Mouse (Mus musculus): ENCODE results near the gene Zfp790. TPM values are rescaled to one million over a fixed set of nuclear protein-coding genes. Genes with fewer than 3 reads are reported as not detected.
"Not testable (repeated sequence)": the region's sequence is repeated elsewhere in the genome, so short reads cannot be mapped to it uniquely, and the experiment has no call there.

The Zfp790 gene
- total and polyA plus RNA-seq, 2 experiments = 1.4 to 7.2 TPM

- TF ChIP-seq POLR2A (IDR thresholded peaks at IDR 0.05; ENCODE audit: extremely low read depth, insufficient read depth, low read length) (no peak), CTCF (IDR thresholded peaks at IDR 0.05; ENCODE audit: low read depth, low read length) (no peak)
- H3K4me1 ChIP-seq (ENCODE audit: control insufficient read depth, insufficient read depth, low read length) = peaks cover 3% of the 10 kb centered on the region; the same call in 1 of the 2 replicates
- no peak for DNase-seq (ENCODE audit: extremely low read depth, low read depth, low spot score)
- WGBS = 57% methylated on average over 9 of the region's 9 CpGs
- H3K36me3 ChIP-seq (ENCODE audit: control insufficient read depth, insufficient read depth, low read length) = no peaks in the 10 kb centered on the region
- H3K27me3 ChIP-seq (ENCODE audit: control insufficient read depth, insufficient read depth, low read length) = no peaks in the 10 kb centered on the region
- H3K79me2 ChIP-seq (ENCODE audit: control insufficient read depth, insufficient read depth, low read length) = no peaks in the 10 kb centered on the region
- no peak overlapping the region for H3K9ac ChIP-seq (ENCODE audit: low read depth, low read length)
- H3K27ac ChIP-seq (replicated peaks; ENCODE audit: insufficient read depth, low read depth, low read length) = no peak overlapping the region
- H3K4me3 ChIP-seq (ENCODE audit: insufficient read depth, low read depth, low read length) = peak overlapping the region; percentile 66; the same call in 1 of the 2 replicates
These were observed 36.9 kb downstream of the Zfp790 start for GRCm38 (mm10) chr7:29852831-29853218.

- peak within 1 kb of the TSS; percentile 48 for H3K9ac ChIP-seq (ENCODE audit: low read depth, low read length)
- TF ChIP-seq POLR2A (IDR thresholded peaks at IDR 0.05; ENCODE audit: extremely low read depth, insufficient read depth, low read length) (no peak), CTCF (IDR thresholded peaks at IDR 0.05; ENCODE audit: low read depth, low read length) (no peak)
- H3K27ac ChIP-seq (replicated peaks; ENCODE audit: insufficient read depth, low read depth, low read length) = no peak within 1 kb of the TSS
- no peaks in the 10 kb centered on the region for H3K27me3 ChIP-seq (ENCODE audit: control insufficient read depth, insufficient read depth, low read length)
- DNase-seq (ENCODE audit: extremely low read depth, low read depth, low spot score) = peak; percentile 82
- no peaks in the 10 kb centered on the region for H3K36me3 ChIP-seq (ENCODE audit: control insufficient read depth, insufficient read depth, low read length)
- H3K4me3 ChIP-seq (ENCODE audit: insufficient read depth, low read depth, low read length) = peak within 1 kb of the TSS; percentile 66
- H3K4me1 ChIP-seq (ENCODE audit: control insufficient read depth, insufficient read depth, low read length) = peaks cover 3% of the 10 kb centered on the region; the same call in 1 of the 2 replicates
- H3K79me2 ChIP-seq (ENCODE audit: control insufficient read depth, insufficient read depth, low read length) = no peaks in the 10 kb centered on the region
- WGBS = 2% methylated on average over 21 of the region's 21 CpGs
These were observed 37.4 kb downstream of the Zfp790 start, which contains the start of gene Zfp940 for GRCm38 (mm10) chr7:29853219-29853842. Gene Zfp940, minus strand, starts transcription at chr7:29853669.

GRCm38 (mm10) chr7:29859532-29860517 lies 43.9 kb downstream of the Zfp790 start, which contains the start of gene Zfp420:
Gene Zfp420, plus strand, starts transcription at chr7:29859979.
- Histone ChIP-seq H3K36me3 (ENCODE audit: control insufficient read depth, insufficient read depth, low read length) (no peaks in the 10 kb centered on the region), H3K4me1 (ENCODE audit: control insufficient read depth, insufficient read depth, low read length) (peaks cover 2% of the 10 kb centered on the region), H3K27ac (replicated peaks; ENCODE audit: insufficient read depth, low read depth, low read length) (0 out of 2 replicates have a peak within 1 kb of the TSS, but pooled peaks have one; percentile 19), H3K4me3 (ENCODE audit: insufficient read depth, low read depth, low read length) (peak within 1 kb of the TSS; percentile 64), H3K79me2 (ENCODE audit: control insufficient read depth, insufficient read depth, low read length) (no peaks in the 10 kb centered on the region), H3K9ac (ENCODE audit: low read depth, low read length) (peak within 1 kb of the TSS; percentile 63), H3K27me3 (ENCODE audit: control insufficient read depth, insufficient read depth, low read length) (no peaks in the 10 kb centered on the region)
- 5% methylated on average over 32 of the region's 32 CpGs for WGBS
- DNase-seq (ENCODE audit: extremely low read depth, low read depth, low spot score) = peak; percentile 90
- TF ChIP-seq CTCF (IDR thresholded peaks at IDR 0.05; ENCODE audit: low read depth, low read length) (peak; percentile 6; the same call in 1 of the 2 replicates), POLR2A (IDR thresholded peaks at IDR 0.05; ENCODE audit: extremely low read depth, insufficient read depth, low read length) (0 out of 2 replicates have a peak, but pooled peaks have one; percentile 25)

- WGBS = 95% methylated on average over 7 of the region's 7 CpGs
- peaks cover 2% of the 10 kb centered on the region for H3K4me1 ChIP-seq (ENCODE audit: control insufficient read depth, insufficient read depth, low read length)
- H3K36me3 ChIP-seq (ENCODE audit: control insufficient read depth, insufficient read depth, low read length) = no peaks in the 10 kb centered on the region; the same call in 1 of the 2 replicates
- no peaks in the 10 kb centered on the region for H3K79me2 ChIP-seq (ENCODE audit: control insufficient read depth, insufficient read depth, low read length)
- no peak for DNase-seq (ENCODE audit: extremely low read depth, low read depth, low spot score)
- no peak overlapping the region for H3K4me3 ChIP-seq (ENCODE audit: insufficient read depth, low read depth, low read length)
- no peaks in the 10 kb centered on the region for H3K27me3 ChIP-seq (ENCODE audit: control insufficient read depth, insufficient read depth, low read length)
- TF ChIP-seq CTCF (IDR thresholded peaks at IDR 0.05; ENCODE audit: low read depth, low read length) (no peak), POLR2A (IDR thresholded peaks at IDR 0.05; ENCODE audit: extremely low read depth, insufficient read depth, low read length) (no peak)
- no peak overlapping the region for H3K9ac ChIP-seq (ENCODE audit: low read depth, low read length)
- no peak overlapping the region for H3K27ac ChIP-seq (replicated peaks; ENCODE audit: insufficient read depth, low read depth, low read length)
These were observed 45.7 kb downstream of the Zfp790 start for GRCm38 (mm10) chr7:29861660-29862059.

- peaks cover 7% of the 10 kb centered on the region; the same call in 1 of the 2 replicates for H3K27me3 ChIP-seq (ENCODE audit: control insufficient read depth, insufficient read depth, low read length)
- H3K4me1 ChIP-seq (ENCODE audit: control insufficient read depth, insufficient read depth, low read length) = no peaks in the 10 kb centered on the region
- TF ChIP-seq CTCF (IDR thresholded peaks at IDR 0.05; ENCODE audit: low read depth, low read length) = no peak
- TF ChIP-seq POLR2A (IDR thresholded peaks at IDR 0.05; ENCODE audit: extremely low read depth, insufficient read depth, low read length) = no peak
- no peak overlapping the region for H3K4me3 ChIP-seq (ENCODE audit: insufficient read depth, low read depth, low read length)
- H3K9ac ChIP-seq (ENCODE audit: low read depth, low read length) = no peak overlapping the region
- DNase-seq (ENCODE audit: extremely low read depth, low read depth, low spot score) = no peak
- WGBS = 97% methylated on average over 10 of the region's 10 CpGs
- H3K79me2 ChIP-seq (ENCODE audit: control insufficient read depth, insufficient read depth, low read length) = no peaks in the 10 kb centered on the region
- H3K27ac ChIP-seq (replicated peaks; ENCODE audit: insufficient read depth, low read depth, low read length) = no peak overlapping the region
- H3K36me3 ChIP-seq (ENCODE audit: control insufficient read depth, insufficient read depth, low read length) = peaks cover 26% of the 10 kb centered on the region
These were observed 58.3 kb downstream of the Zfp790 start for GRCm38 (mm10) chr7:29874256-29874655.

- WGBS = 95% methylated on average over 9 of the region's 9 CpGs
- H3K27me3 ChIP-seq (ENCODE audit: control insufficient read depth, insufficient read depth, low read length); H3K4me1 ChIP-seq (ENCODE audit: control insufficient read depth, insufficient read depth, low read length); H3K79me2 ChIP-seq (ENCODE audit: control insufficient read depth, insufficient read depth, low read length); H3K27ac ChIP-seq (replicated peaks; ENCODE audit: insufficient read depth, low read depth, low read length); H3K9ac ChIP-seq (ENCODE audit: low read depth, low read length); H3K4me3 ChIP-seq (ENCODE audit: insufficient read depth, low read depth, low read length); DNase-seq (ENCODE audit: extremely low read depth, low read depth, low spot score): not testable (repeated sequence)
- H3K36me3 ChIP-seq (ENCODE audit: control insufficient read depth, insufficient read depth, low read length) = peaks cover 21% of the 10 kb centered on the region
These were observed 61.6 kb downstream of the Zfp790 start for GRCm38 (mm10) chr7:29877561-29877960.
